Mouse (Mus musculus) embryonic fibroblast, embryonic 13.5 days (primary cell): Measurements from ENCODE around the gene Lgr5.

Experiments
- CTCF ChIP-seq: IDR thresholded peaks from 2 replicates; pipeline ENCODE4 v1.5.1; 2011; ENCODE audit warnings: mild to moderate bottlenecking, control low read depth, low read length, moderate library complexity, borderline replicate concordance; ENCODE audit not compliant: insufficient read depth
- POLR2A ChIP-seq: IDR thresholded peaks from 2 replicates; pipeline ENCODE4 v1.6.1; 2011; ENCODE audit warnings: low read depth, mild to moderate bottlenecking, control low read depth, low read length, moderate library complexity

- no peak for TF ChIP-seq POLR2A
- TF ChIP-seq CTCF, result no peak
Observed at GRCm38 (mm10) chr10:115491803-115492510, 95.6 kb downstream of the Lgr5 start.
